Mouse (Mus musculus) lung, embryonic 15.5 days (tissue): ENCODE results near the gene Tmem97. TPM values are rescaled to one million over a fixed set of nuclear protein-coding genes. Genes with fewer than 3 reads are reported as not detected.

Experiments used
- ATAC-seq: fragments of 200-750 bp; cut with Nextera tagmentation; 2 replicates; pipeline ENCODE4 v1.8.0; 2017; ENCODE audit warnings: moderate number of reproducible peaks, borderline replicate concordance; ENCODE audit not compliant: low FRiP score, low TSS enrichment; ENCODE audit errors: extremely low read depth
- H3K27ac ChIP-seq: fragments of 300-500 bp; sonication (generic); 2 replicates; pipeline ENCODE4 v1.5.1; 2015; ENCODE audit warnings: moderate library complexity, mild to moderate bottlenecking, inconsistent platforms
- H3K27me3 ChIP-seq: fragments of 300-500 bp; sonication (generic); 2 replicates; pipeline ENCODE4 v1.6.1; 2015; ENCODE audit warnings: inconsistent platforms
- H3K36me3 ChIP-seq: fragments of 300-500 bp; sonication (generic); 2 replicates; pipeline ENCODE4 v1.6.1; 2015; ENCODE audit warnings: inconsistent platforms
- H3K4me1 ChIP-seq: fragments of 300-500 bp; sonication (generic); 2 replicates; pipeline ENCODE4 v1.6.1; 2015; ENCODE audit warnings: inconsistent platforms
- H3K4me2 ChIP-seq: fragments of 300-500 bp; sonication (generic); 2 replicates; pipeline ENCODE4 v1.6.1; 2015; ENCODE audit warnings: inconsistent platforms, mild to moderate bottlenecking, moderate library complexity
- H3K4me3 ChIP-seq: fragments of 300-500 bp; sonication (generic); 2 replicates; pipeline ENCODE4 v1.5.1; 2015; ENCODE audit warnings: mild to moderate bottlenecking, inconsistent platforms
- H3K9ac ChIP-seq: fragments of 300-500 bp; sonication (generic); 2 replicates; pipeline ENCODE4 v1.6.1; 2015; ENCODE audit warnings: inconsistent platforms
- H3K9me3 ChIP-seq: fragments of 300-500 bp; sonication (generic); 2 replicates; pipeline ENCODE4 v1.6.1; 2016; ENCODE audit warnings: inconsistent platforms
- WGBS: fragments of 180-500 bp; shearing (Covaris S2); methylation state at CpG from one replicate; pipeline ENCODE4 v1.1.7; 2015; 5-methylcytosine and 5-hydroxymethylcytosine counted together
- polyA plus RNA-seq: library from polyadenylated mRNA; unstranded; fragments of >200 nt; fragmentation: Nextera tagmentation; extraction: Ambion mirVana; gene quantifications from 2 replicates; pipeline ENCODE4 v1.2.1, GENCODE M21; 2015

Gene Tmem97
- polyA plus RNA-seq, 1 experiment from 2014 or later: 73.2 TPM

DNA sequence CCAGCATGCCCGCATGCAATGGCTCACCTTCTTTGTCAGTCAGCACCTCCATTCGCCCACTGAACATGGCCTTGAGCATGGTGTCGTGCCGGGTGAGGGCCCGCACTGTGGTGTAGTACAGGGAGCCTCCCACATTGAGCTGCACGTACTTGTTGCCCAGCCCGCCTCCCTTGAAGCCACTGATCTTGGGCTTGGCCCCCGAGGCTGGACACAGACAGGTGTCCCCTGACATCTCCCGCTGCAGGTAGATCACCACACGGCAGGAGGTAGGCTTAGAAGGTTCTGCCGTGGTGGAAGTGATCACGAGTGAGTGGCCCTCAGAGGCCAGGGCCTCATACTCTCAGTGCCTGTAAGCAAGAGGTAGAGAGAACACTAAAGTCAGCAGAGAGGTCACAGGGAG, 20.6 kb downstream of the Tmem97 start:
- no peak overlapping the region for H3K4me2 ChIP-seq
- no peak overlapping the region for H3K9ac ChIP-seq
- H3K9me3 ChIP-seq: no peaks in the 10 kb centered on the region
- peaks cover 12% of the 10 kb centered on the region for H3K4me1 ChIP-seq
- H3K27ac ChIP-seq: no peak overlapping the region; the same call in 1 of the 2 replicates
- no peaks in the 10 kb centered on the region for H3K27me3 ChIP-seq
- H3K36me3 ChIP-seq: peaks cover 54% of the 10 kb centered on the region
- no peak for ATAC-seq
- H3K4me3 ChIP-seq: no peak overlapping the region
- WGBS: 86% methylated on average over 12 of the region's 12 CpGs

DNA sequence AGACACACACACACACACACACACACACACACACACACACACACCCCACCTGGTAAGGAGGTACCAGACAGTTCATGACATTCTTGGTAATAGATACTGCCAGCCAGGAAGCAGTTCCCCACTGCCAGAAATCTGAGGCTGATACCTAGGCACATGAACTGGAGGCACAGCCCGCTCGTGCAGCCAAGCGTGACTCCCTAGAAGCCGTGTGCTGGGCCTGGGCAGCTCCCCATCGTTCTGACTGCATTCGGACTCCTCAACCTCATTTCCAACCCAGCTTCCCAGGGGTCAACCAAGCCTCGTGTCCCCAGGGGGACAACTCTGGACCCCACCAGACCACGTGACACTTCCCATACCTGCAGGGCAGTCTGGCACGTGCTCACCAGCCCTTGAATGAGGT, 21.9 kb downstream of the Tmem97 start:
- 87% methylated on average over 9 of the region's 9 CpGs for WGBS
- no peaks in the 10 kb centered on the region for H3K9me3 ChIP-seq
- ATAC-seq: no peak
- no peak overlapping the region for H3K27ac ChIP-seq
- H3K4me3 ChIP-seq: no peak overlapping the region
- no peaks in the 10 kb centered on the region for H3K27me3 ChIP-seq
- H3K4me1 ChIP-seq: 0 out of 2 replicates have a peak, but pooled peaks cover 3% of the 10 kb centered on the region
- no peak overlapping the region for H3K4me2 ChIP-seq
- peaks cover 67% of the 10 kb centered on the region for H3K36me3 ChIP-seq
- no peak overlapping the region for H3K9ac ChIP-seq

GRCm38 (mm10) chr11:78524838-78525237, 25.7 kb downstream of the Tmem97 start:
- no peak overlapping the region for H3K4me2 ChIP-seq
- 0 out of 2 replicates have a peak overlapping the region, but pooled peaks have one; percentile 2 for H3K27ac ChIP-seq
- H3K9ac ChIP-seq: no peak overlapping the region
- H3K4me1 ChIP-seq: no peaks in the 10 kb centered on the region
- H3K27me3 ChIP-seq: no peaks in the 10 kb centered on the region
- whole genome bisulfite sequencing: 63% methylated on average over 2 of the region's 2 CpGs
- ATAC-seq: no peak
- no peaks in the 10 kb centered on the region for H3K9me3 ChIP-seq
- peaks cover 96% of the 10 kb centered on the region for H3K36me3 ChIP-seq
- no peak overlapping the region for H3K4me3 ChIP-seq

GRCm38 (mm10) chr11:78523241-78523955, 27.2 kb downstream of the Tmem97 start:
- H3K27me3 ChIP-seq: no peaks in the 10 kb centered on the region
- no peak for ATAC-seq
- no peak overlapping the region for H3K4me2 ChIP-seq
- no peaks in the 10 kb centered on the region for H3K9me3 ChIP-seq
- H3K9ac ChIP-seq: no peak overlapping the region
- H3K4me1 ChIP-seq: no peaks in the 10 kb centered on the region
- H3K27ac ChIP-seq: no peak overlapping the region
- no peak overlapping the region for H3K4me3 ChIP-seq
- 69% methylated on average over 9 of the region's 9 CpGs for WGBS
- H3K36me3 ChIP-seq: peaks cover 98% of the 10 kb centered on the region

DNA sequence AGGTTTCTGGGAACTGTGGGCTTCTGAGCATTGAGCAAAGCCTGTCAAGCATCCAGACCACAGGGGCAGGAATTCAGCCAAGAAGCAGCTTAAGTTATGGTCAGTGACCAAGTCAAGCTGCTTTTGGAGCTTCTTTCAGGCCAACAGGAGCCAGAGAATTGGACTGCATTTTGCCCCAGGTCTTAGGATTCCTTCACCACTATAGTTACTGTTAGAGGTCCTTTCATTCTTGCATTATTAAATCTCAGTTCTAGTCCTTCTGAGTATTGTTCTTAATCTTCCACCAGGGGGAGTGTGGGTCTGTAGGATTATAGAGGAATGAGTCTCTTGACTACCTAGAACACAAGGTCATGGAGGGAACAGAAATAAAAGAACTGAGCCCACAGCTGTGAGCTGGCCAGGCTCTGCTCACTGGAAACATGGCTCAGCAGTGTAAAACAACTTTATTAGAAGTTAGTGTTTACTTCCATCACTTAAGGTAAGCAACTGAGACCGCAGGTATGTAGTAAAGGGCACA, 28.0 kb downstream of the Tmem97 start:
- Histone ChIP-seq H3K27ac (no peak overlapping the region), H3K4me2 (no peak overlapping the region), H3K4me3 (no peak overlapping the region), H3K4me1 (no peaks in the 10 kb centered on the region), H3K27me3 (no peaks in the 10 kb centered on the region), H3K9me3 (no peaks in the 10 kb centered on the region), H3K9ac (no peak overlapping the region), H3K36me3 (peaks cover 98% of the 10 kb centered on the region)
- 100% methylated on average over 1 of the region's 1 CpGs for WGBS
- ATAC-seq: no peak

- no peak overlapping the region for H3K9ac ChIP-seq
- H3K27me3 ChIP-seq: no peaks in the 10 kb centered on the region
- no peak for ATAC-seq
- H3K36me3 ChIP-seq: peaks cover 94% of the 10 kb centered on the region
- no peaks in the 10 kb centered on the region for H3K9me3 ChIP-seq
- no peak overlapping the region for H3K27ac ChIP-seq
- 74% methylated on average over 3 of the region's 3 CpGs for WGBS
- no peak overlapping the region for H3K4me3 ChIP-seq
- H3K4me1 ChIP-seq: no peaks in the 10 kb centered on the region
- H3K4me2 ChIP-seq: no peak overlapping the region
These were observed 28.7 kb downstream of the Tmem97 start for GRCm38 (mm10) chr11:78521880-78522279.

- ATAC-seq: no peak
- H3K36me3 ChIP-seq: peaks cover 93% of the 10 kb centered on the region
- H3K9ac ChIP-seq: no peak overlapping the region
These were observed 31.6 kb downstream of the Tmem97 start for GRCm38 (mm10) chr11:78518931-78519330.

GRCm38 (mm10) chr11:78515549-78516325, 34.8 kb downstream of the Tmem97 start:
- peaks cover 17% of the 10 kb centered on the region for H3K4me1 ChIP-seq
- H3K27me3 ChIP-seq: no peaks in the 10 kb centered on the region
- H3K27ac ChIP-seq: no peak overlapping the region
- WGBS: 67% methylated on average over 2 of the region's 2 CpGs
- H3K9me3 ChIP-seq: no peaks in the 10 kb centered on the region
- no peak for ATAC-seq
- H3K4me3 ChIP-seq: no peak overlapping the region
- peaks cover 61% of the 10 kb centered on the region for H3K36me3 ChIP-seq
- no peak overlapping the region for H3K4me2 ChIP-seq
- H3K9ac ChIP-seq: no peak overlapping the region

More at GRCm38 (mm10) chr11:78518931-78519330, 31.6 kb downstream of the Tmem97 start:
- H3K27ac ChIP-seq: no peak overlapping the region
- 85% methylated on average over 10 of the region's 10 CpGs for WGBS
- H3K9me3 ChIP-seq: no peaks in the 10 kb centered on the region
- peaks cover under 1% of the 10 kb centered on the region; the same call in 1 of the 2 replicates for H3K4me1 ChIP-seq
- no peak overlapping the region for H3K4me3 ChIP-seq
- H3K4me2 ChIP-seq: no peak overlapping the region
- H3K27me3 ChIP-seq: no peaks in the 10 kb centered on the region

- H3K4me2 ChIP-seq: peak overlapping the region; percentile 83
- WGBS: 62% methylated on average over 3 of the region's 3 CpGs
- peak overlapping the region; percentile 61 for H3K4me3 ChIP-seq
- peaks cover 56% of the 10 kb centered on the region for H3K36me3 ChIP-seq
- no peak for ATAC-seq
- H3K9ac ChIP-seq: peak overlapping the region; percentile 85; the same call in 1 of the 2 replicates
- H3K27ac ChIP-seq: no peak overlapping the region
- H3K27me3 ChIP-seq: no peaks in the 10 kb centered on the region
- H3K9me3 ChIP-seq: no peaks in the 10 kb centered on the region
- H3K4me1 ChIP-seq: peaks cover 17% of the 10 kb centered on the region
These were observed 37.3 kb downstream of the Tmem97 start for GRCm38 (mm10) chr11:78513106-78513790.

DNA sequence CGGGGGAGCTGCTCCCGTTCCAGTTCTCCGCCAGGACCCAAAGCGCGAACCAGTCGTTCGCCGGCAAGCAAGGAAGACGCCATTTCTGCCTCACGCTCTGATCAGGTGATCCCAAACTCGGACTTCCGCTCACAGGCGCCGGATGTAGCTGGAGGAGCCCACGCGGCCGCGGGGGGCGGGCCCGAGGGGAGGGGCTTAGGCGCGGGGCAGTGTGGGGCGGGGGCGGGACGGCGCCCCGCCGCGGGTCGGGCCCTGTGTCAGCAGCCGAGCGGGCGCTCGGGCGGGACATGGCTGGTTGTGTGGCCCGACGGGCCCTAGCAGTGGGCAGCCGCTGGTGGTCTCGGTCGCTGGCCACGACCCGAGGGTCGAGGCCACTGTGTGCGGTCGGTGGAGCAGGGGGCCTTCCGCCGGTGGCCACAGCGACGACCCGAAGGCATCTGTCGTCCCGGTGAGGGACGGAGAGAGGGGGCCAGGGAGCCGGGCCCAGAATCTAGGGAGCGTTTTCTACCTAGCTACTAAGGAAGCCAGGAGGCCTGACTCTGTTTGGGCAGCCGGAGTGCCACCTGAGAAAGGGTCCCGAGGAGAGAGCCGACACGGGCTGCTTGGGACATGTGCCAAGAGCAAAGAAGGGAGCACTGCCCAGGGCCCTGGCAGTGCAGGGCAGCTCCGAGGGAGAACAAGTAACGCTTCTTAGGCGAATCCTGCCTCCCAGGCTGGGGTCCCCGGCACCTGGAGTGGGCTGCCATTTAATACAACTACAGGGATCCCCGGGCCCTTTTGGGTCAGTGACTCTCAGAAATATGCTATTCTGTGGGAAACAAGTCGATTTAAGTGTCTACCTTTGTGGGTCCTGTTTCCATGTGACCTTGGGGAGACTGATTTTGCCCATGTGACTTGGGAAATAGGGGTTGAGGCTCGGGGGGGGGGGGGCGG, 38.3 kb downstream of the Tmem97 start, which contains the start of the genes Tmem199 and Poldip2:
Tmem199 (minus strand) TSS at position 148 of the 933 bp plus-strand sequence.
Poldip2 (plus strand) TSS at position 169 of the 933 bp plus-strand sequence.
- H3K36me3 ChIP-seq: peaks cover 56% of the 10 kb centered on the region
- 0% methylated on average over 66 of the region's 67 CpGs for WGBS
- H3K9ac ChIP-seq: peak within 1 kb of the TSS; percentile 85
- H3K27me3 ChIP-seq: no peaks in the 10 kb centered on the region
- peak; percentile 96 for ATAC-seq
- H3K27ac ChIP-seq: peak within 1 kb of the TSS; percentile 74
- H3K4me3 ChIP-seq: peak within 1 kb of the TSS; percentile 61
- peak within 1 kb of the TSS; percentile 83 for H3K4me2 ChIP-seq
- H3K4me1 ChIP-seq: peaks cover 17% of the 10 kb centered on the region
- no peaks in the 10 kb centered on the region for H3K9me3 ChIP-seq

DNA sequence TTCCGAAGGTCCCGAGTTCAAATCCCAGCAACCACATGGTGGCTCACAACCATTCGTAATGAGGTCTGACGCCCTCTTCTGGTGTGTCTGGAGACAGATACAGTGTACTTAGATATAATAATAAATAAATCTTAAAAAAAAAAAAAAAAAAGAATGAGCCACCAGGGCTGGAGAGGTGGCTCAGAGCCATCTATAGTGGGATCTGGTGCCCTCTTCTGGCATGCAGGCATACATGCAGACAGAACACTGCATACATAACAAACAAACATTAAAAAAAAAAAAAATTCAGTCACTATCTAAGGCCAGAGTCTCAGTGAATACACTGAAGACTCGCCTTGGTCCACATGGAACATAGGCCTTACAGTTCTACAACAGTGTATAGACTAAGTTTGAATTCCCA, 41.4 kb downstream of the Tmem97 start:
- peaks cover 17% of the 10 kb centered on the region for H3K4me1 ChIP-seq
- no peak overlapping the region for H3K9ac ChIP-seq
- no peaks in the 10 kb centered on the region for H3K27me3 ChIP-seq
- H3K9me3 ChIP-seq: no peaks in the 10 kb centered on the region
- no peak overlapping the region for H3K27ac ChIP-seq
- no peak for ATAC-seq
- no peak overlapping the region for H3K4me3 ChIP-seq
- peaks cover 39% of the 10 kb centered on the region for H3K36me3 ChIP-seq
- H3K4me2 ChIP-seq: no peak overlapping the region
- 81% methylated on average over 5 of the region's 5 CpGs for WGBS
